Mouse (Mus musculus) lung, adult 2 months (tissue): ENCODE results near the gene Pla2g12a. TPM values are rescaled to one million over a fixed set of nuclear protein-coding genes. Genes with fewer than 3 reads are reported as not detected.

Experiments used
- DNase-seq: peaks from one replicate; pipeline ENCODE4 v3.0.0; 2022
- H3K4me1 ChIP-seq: fragments of 200-500 bp; 2 replicates; pipeline ENCODE4 v1.6.1; 2011; ENCODE audit warnings: low read length; ENCODE audit not compliant: control insufficient read depth, insufficient read depth
- H3K4me3 ChIP-seq: fragments of 200-500 bp; replicated peaks from 2 replicates; pipeline ENCODE3; 2011; ENCODE audit warnings: low read depth, mild to moderate bottlenecking, control low read depth, low read length; ENCODE audit errors: extremely low read depth
- CTCF ChIP-seq: fragments of 200-500 bp; IDR thresholded peaks from 2 replicates; pipeline ENCODE4 v1.5.1; 2011; ENCODE audit warnings: mild to moderate bottlenecking, low read length, control low read depth; ENCODE audit not compliant: insufficient read depth
- POLR2A ChIP-seq: fragments of 200-500 bp; IDR thresholded peaks from 2 replicates; pipeline ENCODE4 v1.6.1; 2011; ENCODE audit warnings: low read depth, mild to moderate bottlenecking, control low read depth, low read length, borderline replicate concordance; ENCODE audit errors: extremely low read depth
- WGBS: fragments of 180-500 bp; shearing (Covaris S2); methylation state at CpG from one replicate; pipeline ENCODE4 v1.1.7; 2018; 5-methylcytosine and 5-hydroxymethylcytosine counted together
- polyA plus RNA-seq: library from polyadenylated mRNA; depleted of rRNA; stranded (reverse); fragments of >200 nt; gene quantifications from 2 replicates; pipeline ENCODE4 v1.2.3, GENCODE M21; 2012; rRNA removed

Gene Pla2g12a
- polyA plus RNA-seq, 1 experiment, result 36.4 TPM

- Histone ChIP-seq H3K4me3 (no peak overlapping the region), H3K4me1 (no peaks in the 10 kb centered on the region)
- DNase-seq, result no peak
- WGBS, result 32% methylated on average over 4 of the region's 4 CpGs
- no peak for TF ChIP-seq CTCF
- no peak for TF ChIP-seq POLR2A
These were observed 65.4 kb downstream of the Pla2g12a start for GRCm38 (mm10) chr3:129943813-129944212.

Other genes with a start within 250 kb of the Pla2g12a start
- 0.66 and 3.1 TPM in 2 replicates for gene Egf, start 123.3 kb upstream of the Pla2g12a start, polyA plus RNA-seq
- not detected in 2 replicates for gene Lrit3, start 74.6 kb upstream of the Pla2g12a start, polyA plus RNA-seq
- 0.11 TPM in 1 of 2 replicates, not detected in the other for gene Rrh, start 56.0 kb upstream of the Pla2g12a start, polyA plus RNA-seq
- gene Gar1, start 47.2 kb upstream of the Pla2g12a start, polyA plus RNA-seq, result 18.8 and 22.4 TPM in 2 replicates
- 0.59 and 0.76 TPM in 2 replicates for gene Cfi, start 42.7 kb upstream of the Pla2g12a start, polyA plus RNA-seq
- gene Casp6, start 22.8 kb downstream of the Pla2g12a start, polyA plus RNA-seq, result 40.6 and 41.5 TPM in 2 replicates
- gene Mcub, start 91.6 kb downstream of the Pla2g12a start, polyA plus RNA-seq, result 9.2 and 10.3 TPM in 2 replicates
- 63.4 and 72.6 TPM in 2 replicates for gene Sec24b, start 182.9 kb downstream of the Pla2g12a start, polyA plus RNA-seq